11 mouse cellular contexts compared by ENCODE assay signal in genomic region chr1:34896898-34897297, GRCm38 (mm10). TPM values are rescaled to one million over a fixed set of nuclear protein-coding genes. Genes with fewer than 3 reads are reported as not detected.
DNase-seq lines count a peak whose midpoint lies in the region; ATAC-seq lines count a peak whose summit lies in the region.
"Had no signal": no experiment of that assay in that cellular context is flagged by ENCODE, and none has a peak within 500 bp of the region (broad histone marks: within the 10 kb centered on the region; RNA-seq: fewer than 3 reads in every experiment).

No protein-coding gene starts in this region.

- ATAC-seq in hindbrain, embryonic 11.5 days (ENCODE audit: low FRiP score), result no peak
- ATAC-seq in hindbrain, embryonic 13.5 days (ENCODE audit: low FRiP score), result no peak
- peak; percentile 69 for ATAC-seq in CD4-positive, CD25-positive, alpha-beta regulatory T cell, adult 4 months
- no peak for ATAC-seq in embryonic facial prominence, embryonic 11.5 days (replicated peaks; ENCODE audit: insufficient number of reproducible peaks, low FRiP score, low TSS enrichment, low read depth)

- no peak overlapping the region for H3K27ac ChIP-seq in hindbrain, embryonic 11.5 days (ENCODE audit: low read depth, low read length)
- no peak overlapping the region for H3K27ac ChIP-seq in hindbrain, embryonic 13.5 days
- H3K27ac ChIP-seq in embryonic facial prominence, embryonic 11.5 days (replicated peaks; ENCODE audit: low read depth, low read length), result no peak overlapping the region
- H3K27ac ChIP-seq: embryonic facial prominence, embryonic 15.5 days; limb, embryonic 12.5 days; stomach, embryonic 15.5 days had no signal

- no peak overlapping the region for H3K4me2 ChIP-seq in hindbrain, embryonic 11.5 days (replicated peaks; ENCODE audit: low read depth, low read length)
- H3K4me2 ChIP-seq in hindbrain, embryonic 13.5 days, result no peak overlapping the region
- H3K4me2 ChIP-seq in embryonic facial prominence, embryonic 11.5 days (ENCODE audit: low read depth, low read length), result no peak overlapping the region
- H3K4me2 ChIP-seq: embryonic facial prominence, embryonic 15.5 days; limb, embryonic 12.5 days; stomach, embryonic 15.5 days had no signal

- no peaks in the 10 kb centered on the region for H3K9me3 ChIP-seq in hindbrain, embryonic 11.5 days (ENCODE audit: control insufficient read depth, low read length)
- no peaks in the 10 kb centered on the region for H3K9me3 ChIP-seq in hindbrain, embryonic 13.5 days
- H3K9me3 ChIP-seq in embryonic facial prominence, embryonic 11.5 days (replicated peaks; ENCODE audit: control insufficient read depth, low read length), result no peaks in the 10 kb centered on the region
- H3K9me3 ChIP-seq: embryonic facial prominence, embryonic 15.5 days; limb, embryonic 12.5 days; stomach, embryonic 15.5 days had no signal

- H3K36me3 ChIP-seq in hindbrain, embryonic 11.5 days (ENCODE audit: control insufficient read depth, insufficient read depth, low read length), result no peaks in the 10 kb centered on the region
- no peaks in the 10 kb centered on the region for H3K36me3 ChIP-seq in hindbrain, embryonic 13.5 days
- no peaks in the 10 kb centered on the region for H3K36me3 ChIP-seq in embryonic facial prominence, embryonic 11.5 days (replicated peaks; ENCODE audit: control insufficient read depth, insufficient read depth, low read depth, low read length)
- H3K36me3 ChIP-seq: embryonic facial prominence, embryonic 15.5 days; limb, embryonic 12.5 days; stomach, embryonic 15.5 days had no signal

- H3K4me1 ChIP-seq in hindbrain, embryonic 11.5 days (replicated peaks; ENCODE audit: control insufficient read depth, insufficient read depth, low read length), result no peaks in the 10 kb centered on the region
- peaks cover 4% of the 10 kb centered on the region; the same call in 1 of the 2 replicates for H3K4me1 ChIP-seq in hindbrain, embryonic 13.5 days (replicated peaks)
- H3K4me1 ChIP-seq in embryonic facial prominence, embryonic 11.5 days (ENCODE audit: control insufficient read depth, insufficient read depth, low read length), result no peaks in the 10 kb centered on the region
- H3K4me1 ChIP-seq: embryonic facial prominence, embryonic 15.5 days; limb, embryonic 12.5 days; stomach, embryonic 15.5 days had no signal

- H3K4me3 ChIP-seq in hindbrain, embryonic 11.5 days (ENCODE audit: low read depth, low read length), result no peak overlapping the region
- no peak overlapping the region for H3K4me3 ChIP-seq in hindbrain, embryonic 13.5 days
- no peak overlapping the region for H3K4me3 ChIP-seq in embryonic facial prominence, embryonic 11.5 days (ENCODE audit: low read depth, low read length)
- H3K4me3 ChIP-seq: embryonic facial prominence, embryonic 15.5 days; limb, embryonic 12.5 days; stomach, embryonic 15.5 days had no signal

- 47% methylated on average over 4 of the region's 4 CpGs for whole genome bisulfite sequencing in hindbrain, embryonic 11.5 days
- WGBS in hindbrain, embryonic 13.5 days, result 56% methylated on average over 4 of the region's 4 CpGs
- WGBS in embryonic facial prominence, embryonic 11.5 days, result 64% methylated on average over 4 of the region's 4 CpGs

- no peak overlapping the region for H3K9ac ChIP-seq in hindbrain, embryonic 11.5 days (ENCODE audit: low read depth, low read length)
- no peak overlapping the region for H3K9ac ChIP-seq in hindbrain, embryonic 13.5 days
- H3K9ac ChIP-seq in embryonic facial prominence, embryonic 11.5 days (replicated peaks; ENCODE audit: low read length), result no peak overlapping the region
- H3K9ac ChIP-seq: embryonic facial prominence, embryonic 15.5 days; limb, embryonic 12.5 days; stomach, embryonic 15.5 days had no signal

- H3K27me3 ChIP-seq in hindbrain, embryonic 11.5 days (ENCODE audit: control insufficient read depth, insufficient read depth, low read length), result no peaks in the 10 kb centered on the region
- H3K27me3 ChIP-seq in hindbrain, embryonic 13.5 days, result 0 out of 2 replicates have a peak, but pooled peaks cover 4% of the 10 kb centered on the region
- H3K27me3 ChIP-seq in embryonic facial prominence, embryonic 11.5 days (ENCODE audit: control insufficient read depth, insufficient read depth, low read length), result no peaks in the 10 kb centered on the region
- H3K27me3 ChIP-seq: embryonic facial prominence, embryonic 15.5 days; stomach, embryonic 15.5 days had no signal

- peak; percentile 67 for DNase-seq in hindbrain, embryonic 11.5 days (ENCODE audit: low spot score)
- peak; percentile 75 for DNase-seq in adrenal gland, postnatal 10 days
- peak; percentile 44 for DNase-seq in embryonic facial prominence, embryonic 11.5 days (ENCODE audit: low spot score)
- DNase-seq in kidney, postnatal 25 days, result peak; percentile 63 to 84
- peak; percentile 74 for DNase-seq in lung, postnatal 36 days
- DNase-seq in thymus, postnatal 0 days (ENCODE audit: low spot score), result peak; percentile 44

RNA-seq across cellular contexts. Expression of gene Plekhb2, which starts 47.1 kb away (rescaled TPM):
- 53.5 and 56.7 TPM in 2 replicates for polyA plus RNA-seq in hindbrain, embryonic 11.5 days (2014; fragmentation: Nextera tagmentation; extraction: Ambion mirVana)
- polyA plus RNA-seq in hindbrain, embryonic 13.5 days (2015; fragmentation: Nextera tagmentation; extraction: Ambion mirVana), result 68.7 and 71.8 TPM in 2 replicates
- 100 to 1,000 TPM; 122 to 127 TPM for polyA plus RNA-seq in CD4-positive, CD25-positive, alpha-beta regulatory T cell, adult 4 months (2017; shearing (Covaris generic))
- total RNA-seq in adrenal gland, postnatal 10 days (2021), result 10 to 100 TPM; 79.0 to 92.5 TPM
- polyA plus RNA-seq in embryonic facial prominence, embryonic 11.5 days (2014; fragmentation: Nextera tagmentation; extraction: Ambion mirVana), result 24.7 and 25.6 TPM in 2 replicates
- polyA plus RNA-seq in thymus, postnatal 0 days (2015; fragmentation: Nextera tagmentation; extraction: Ambion mirVana), result 40.8 and 41.6 TPM in 2 replicates

RNA-seq across cellular contexts. Expression of gene Fam168b, which starts 54.0 kb away (rescaled TPM):
- polyA plus RNA-seq in hindbrain, embryonic 11.5 days (2014; fragmentation: Nextera tagmentation; extraction: Ambion mirVana), result 75.6 and 106 TPM in 2 replicates
- polyA plus RNA-seq in hindbrain, embryonic 13.5 days (2015; fragmentation: Nextera tagmentation; extraction: Ambion mirVana), result 124 and 127 TPM in 2 replicates
- polyA plus RNA-seq in CD4-positive, CD25-positive, alpha-beta regulatory T cell, adult 4 months (2017; shearing (Covaris generic)), result 10 to 100 TPM; 22.8 to 23.8 TPM
- 100 to 1,000 TPM; 115 to 121 TPM for total RNA-seq in adrenal gland, postnatal 10 days (2021)
- 92.8 and 94.8 TPM in 2 replicates for polyA plus RNA-seq in embryonic facial prominence, embryonic 11.5 days (2014; fragmentation: Nextera tagmentation; extraction: Ambion mirVana)
- polyA plus RNA-seq in thymus, postnatal 0 days (2015; fragmentation: Nextera tagmentation; extraction: Ambion mirVana), result 52.4 and 55.2 TPM in 2 replicates
